Mouse (Mus musculus) urinary bladder, postnatal 36 days (tissue): ENCODE measurements around the gene Zfp987.

Experiments used
- DNase-seq, 2 experiments: peaks; one replicate each; pipeline ENCODE4 v3.0.0; 2022; ENCODE audit warnings: low spot score in 2 of 2, mixed read lengths in 1 of 2

Gene Zfp987

DNA sequence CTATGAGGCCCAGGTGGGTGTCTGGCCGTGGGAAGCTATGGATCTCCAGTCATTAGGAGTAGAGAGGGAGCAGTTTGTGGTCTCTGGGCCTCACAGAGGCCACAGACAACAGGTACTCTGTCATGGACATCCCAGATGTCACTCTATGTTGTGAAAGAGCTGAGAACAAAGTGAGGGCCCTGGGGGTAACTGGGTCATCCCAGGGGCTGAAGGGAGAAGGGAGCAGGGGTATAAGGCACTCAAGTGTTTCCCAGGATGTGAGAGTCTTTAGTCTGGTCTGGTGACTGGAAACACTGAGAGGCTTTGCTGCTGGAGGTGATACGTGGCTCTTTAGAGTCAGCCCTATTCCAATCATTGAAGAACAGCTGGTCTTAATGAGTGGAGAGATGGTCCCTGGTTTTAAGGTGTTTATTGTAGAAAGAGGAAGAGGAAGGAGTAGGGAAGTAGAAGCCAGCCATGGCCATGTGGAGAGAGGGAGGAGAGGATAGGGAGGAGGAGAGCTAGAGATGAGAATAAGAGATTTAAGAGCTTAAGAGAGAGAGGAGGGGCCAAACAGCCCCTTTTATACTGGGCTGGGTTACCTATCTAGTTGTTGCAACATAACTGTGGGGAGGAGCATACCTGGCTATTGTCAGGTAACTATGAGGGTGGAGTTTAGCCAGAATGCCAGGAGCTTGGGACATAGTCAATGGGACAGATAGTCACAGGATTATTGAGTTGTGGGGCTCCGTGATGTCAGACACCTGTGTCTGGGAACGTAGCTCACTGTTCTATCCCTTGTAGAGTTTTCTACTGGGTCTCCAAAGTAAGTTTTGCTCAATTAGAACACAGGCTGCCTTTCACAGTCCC is 76.5 kb downstream of the Zfp987 start:
- DNase-seq = peak in 1 of 2 experiments; percentile 15
